Mouse (Mus musculus) ES-E14 (cell line): ENCODE data around the gene Ecel1.

Source experiments
- CHD2 ChIP-seq: IDR thresholded peaks from 2 replicates; pipeline ENCODE4 v1.6.1; 2014; ENCODE audit warnings: mild to moderate bottlenecking, low read depth, low read length, inconsistent platforms
- HCFC1 ChIP-seq: IDR thresholded peaks from 2 replicates; pipeline ENCODE4 v1.6.1; 2012; ENCODE audit warnings: low read length, inconsistent platforms, borderline replicate concordance; ENCODE audit not compliant: insufficient read depth
- MAFK ChIP-seq: IDR thresholded peaks from 2 replicates; pipeline ENCODE4 v1.6.1; 2014; ENCODE audit warnings: mild to moderate bottlenecking, low read depth, low read length, inconsistent platforms; ENCODE audit not compliant: insufficient read depth
- ZC3H11A ChIP-seq: IDR thresholded peaks from 2 replicates; pipeline ENCODE4 v1.6.1; 2012; ENCODE audit warnings: low read depth, mild to moderate bottlenecking, inconsistent platforms, low read length, borderline replicate concordance

DNA sequence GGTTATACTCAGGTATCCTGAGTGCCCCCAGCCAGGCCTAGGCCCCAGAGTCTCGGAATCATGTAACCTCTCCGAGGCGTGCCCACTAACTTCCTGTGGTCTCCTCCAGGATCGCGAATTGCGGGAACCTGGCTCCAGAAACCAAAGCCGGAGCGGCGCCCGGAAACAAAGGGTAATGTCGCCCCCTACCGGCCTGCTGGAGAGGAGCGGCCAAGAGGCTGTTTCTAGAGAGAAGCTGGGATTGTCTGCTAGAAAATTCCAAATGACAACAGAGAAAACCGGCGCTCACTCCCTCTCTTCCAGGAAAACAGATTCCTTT, 30.7 kb upstream of the Ecel1 start:
- TF ChIP-seq HCFC1 (peak; percentile 35; the same call in 1 of the 2 replicates), MAFK (no peak), CHD2 (no peak), ZC3H11A (peak; percentile 44; the same call in 1 of the 2 replicates)
